Mouse (Mus musculus) intestine, embryonic 14.5 days (tissue): ENCODE measurements around the gene Lrrc3. TPM values are rescaled to one million over a fixed set of nuclear protein-coding genes. Genes with fewer than 3 reads are reported as not detected.

Source experiments
- ATAC-seq: fragments of 200-750 bp; cut with Nextera tagmentation; replicated peaks from 2 replicates; pipeline ENCODE4 v1.8.0; 2017; ENCODE audit warnings: low read depth, moderate number of reproducible peaks, moderate TSS enrichment, moderate library complexity; ENCODE audit not compliant: low FRiP score, low TSS enrichment
- DNase-seq: peaks from one replicate; pipeline ENCODE4 v3.0.0-alpha.2; 2018; ENCODE audit warnings: low spot score
- H3K27ac ChIP-seq: fragments of 300-500 bp; sonication (generic); 2 replicates; pipeline ENCODE4 v1.5.1; 2014; ENCODE audit warnings: low read depth, mild to moderate bottlenecking, control low read depth
- H3K27me3 ChIP-seq: fragments of 300-500 bp; sonication (generic); replicated peaks from 2 replicates; pipeline ENCODE4 v1.6.1; 2014; ENCODE audit warnings: low read length, control low read depth; ENCODE audit not compliant: control insufficient read depth, insufficient read depth
- H3K36me3 ChIP-seq: fragments of 300-500 bp; sonication (generic); 2 replicates; pipeline ENCODE4 v1.6.1; 2014; ENCODE audit warnings: low read length, control low read depth; ENCODE audit not compliant: control insufficient read depth, insufficient read depth
- H3K4me1 ChIP-seq: fragments of 300-500 bp; sonication (generic); replicated peaks from 2 replicates; pipeline ENCODE4 v1.6.1; 2014; ENCODE audit warnings: low read length, control low read depth, mixed read lengths; ENCODE audit not compliant: control insufficient read depth, insufficient read depth
- H3K4me2 ChIP-seq: fragments of 300-500 bp; sonication (generic); 2 replicates; pipeline ENCODE4 v1.6.1; 2014; ENCODE audit warnings: low read length
- H3K4me3 ChIP-seq: fragments of 300-500 bp; sonication (generic); 2 replicates; pipeline ENCODE4 v1.5.1; 2014; ENCODE audit warnings: low read depth, low read length, control low read depth, mixed read lengths
- H3K9ac ChIP-seq: fragments of 300-500 bp; sonication (generic); 2 replicates; pipeline ENCODE4 v1.6.1; 2014; ENCODE audit warnings: mild to moderate bottlenecking, low read length
- H3K9me3 ChIP-seq: fragments of 300-500 bp; sonication (generic); 2 replicates; pipeline ENCODE4 v1.6.1; 2016; ENCODE audit warnings: low read length, control low read depth; ENCODE audit not compliant: control insufficient read depth
- WGBS: fragments of 180-500 bp; shearing (Covaris S2); extraction: QIAGEN DNeasy Blood & Tissue Kit; methylation state at CpG from one replicate; pipeline ENCODE4 v1.1.7; 2014; 5-methylcytosine and 5-hydroxymethylcytosine counted together
- polyA plus RNA-seq: library from polyadenylated mRNA; unstranded; fragments of >200 nt; fragmentation: Nextera tagmentation; extraction: Ambion mirVana; gene quantifications from 2 replicates; pipeline ENCODE4 v1.2.1, GENCODE M21; 2014

Gene Lrrc3
- polyA plus RNA-seq, 1 experiment from 2014 or later, result 4.2 TPM

DNA sequence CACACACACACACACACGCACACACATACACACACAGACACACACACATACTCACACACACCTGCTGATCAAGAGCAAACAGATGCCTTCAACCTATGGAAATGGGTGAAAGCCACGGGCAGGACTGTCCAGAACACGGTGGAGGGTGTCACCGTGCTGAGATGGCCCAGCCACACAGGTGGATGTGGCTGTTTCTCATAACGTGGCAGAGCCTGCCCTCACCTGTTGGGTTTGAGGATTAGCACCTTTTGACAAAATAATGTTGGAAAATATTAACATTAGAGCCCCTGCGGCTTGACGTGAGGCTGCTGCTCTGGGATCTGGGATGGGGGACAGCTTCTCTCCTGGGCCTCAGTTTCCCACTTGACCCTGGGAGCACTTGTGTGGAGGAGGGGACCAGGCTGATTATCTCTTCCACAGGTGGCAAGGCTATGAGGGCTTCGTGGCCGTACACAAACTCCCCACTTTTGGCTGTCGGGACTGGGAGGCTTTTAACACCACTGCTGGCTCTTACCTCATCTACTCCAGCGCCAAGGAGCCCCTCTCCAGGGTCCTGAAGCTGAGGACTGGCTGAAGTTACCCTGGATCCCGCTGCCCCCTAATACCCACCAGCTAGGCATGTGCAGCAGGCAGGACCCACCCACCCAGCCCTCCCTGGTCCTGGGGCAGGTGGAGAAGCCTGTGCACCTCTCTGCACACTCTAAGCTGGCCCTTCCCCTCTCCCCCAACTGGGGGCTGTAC is 16.2 kb downstream of the Lrrc3 start:
- DNase-seq, result peak; percentile 62
- no peak overlapping the region for H3K9ac ChIP-seq
- no peak for ATAC-seq
- no peaks in the 10 kb centered on the region for H3K4me1 ChIP-seq
- H3K4me2 ChIP-seq, result no peak overlapping the region
- no peak overlapping the region for H3K27ac ChIP-seq
- no peaks in the 10 kb centered on the region for H3K27me3 ChIP-seq
- H3K36me3 ChIP-seq, result no peaks in the 10 kb centered on the region
- no peak overlapping the region for H3K4me3 ChIP-seq
- 54% methylated on average over 12 of the region's 12 CpGs for WGBS
- H3K9me3 ChIP-seq, result no peaks in the 10 kb centered on the region

DNA sequence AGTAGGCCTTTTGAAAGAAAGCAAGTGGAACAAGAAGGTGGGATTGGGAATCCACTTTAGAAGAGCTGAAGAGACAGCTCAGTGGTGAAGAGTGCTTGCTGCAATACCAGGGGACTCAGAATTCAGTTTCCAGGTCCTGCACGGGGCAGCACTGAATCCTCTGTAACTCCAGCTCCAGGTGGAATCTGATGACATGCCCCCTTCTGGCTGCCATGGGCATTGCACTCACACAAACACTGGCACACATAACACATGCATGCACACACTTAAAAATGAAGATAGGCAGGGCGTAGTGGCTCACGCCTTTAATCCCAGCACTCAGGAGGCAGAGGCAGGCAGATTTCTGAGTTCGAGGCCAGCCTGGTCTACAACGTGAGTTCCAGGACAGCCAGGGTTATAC is 19.8 kb downstream of the Lrrc3 start:
- Histone ChIP-seq H3K9ac (no peak overlapping the region), H3K36me3 (no peaks in the 10 kb centered on the region), H3K27me3 (no peaks in the 10 kb centered on the region), H3K4me1 (no peaks in the 10 kb centered on the region), H3K27ac (no peak overlapping the region), H3K4me3 (no peak overlapping the region), H3K4me2 (no peak overlapping the region), H3K9me3 (no peaks in the 10 kb centered on the region)
- DNase-seq (no peak), ATAC-seq (no peak)
- 85% methylated on average over 5 of the region's 5 CpGs for WGBS

DNA sequence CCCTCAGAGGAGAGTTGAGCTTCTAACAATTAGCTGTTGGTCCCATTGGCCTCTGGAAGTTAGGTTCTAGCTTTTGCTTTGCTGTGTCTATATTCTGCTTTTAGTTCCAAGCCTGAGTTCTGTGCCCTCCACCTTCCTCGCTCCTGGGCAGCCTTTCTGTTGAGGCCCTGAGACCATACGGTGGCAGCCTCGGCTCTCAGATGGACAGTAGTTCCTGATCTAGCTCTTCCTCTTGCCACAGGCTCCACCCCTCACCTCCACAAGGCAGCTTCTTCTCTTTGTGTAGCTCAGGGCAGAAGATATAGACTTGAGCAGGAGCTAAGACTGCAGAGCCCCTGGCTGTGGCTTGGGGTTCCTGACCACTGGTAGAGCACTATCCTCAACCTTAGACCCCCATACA is 22.0 kb downstream of the Lrrc3 start:
- Histone ChIP-seq H3K9ac (no peak overlapping the region), H3K27me3 (no peaks in the 10 kb centered on the region), H3K4me1 (no peaks in the 10 kb centered on the region), H3K4me2 (no peak overlapping the region), H3K36me3 (no peaks in the 10 kb centered on the region), H3K9me3 (no peaks in the 10 kb centered on the region), H3K27ac (no peak overlapping the region), H3K4me3 (no peak overlapping the region)
- ATAC-seq (no peak), DNase-seq (no peak)
- 81% methylated on average over 3 of the region's 3 CpGs for WGBS

DNA sequence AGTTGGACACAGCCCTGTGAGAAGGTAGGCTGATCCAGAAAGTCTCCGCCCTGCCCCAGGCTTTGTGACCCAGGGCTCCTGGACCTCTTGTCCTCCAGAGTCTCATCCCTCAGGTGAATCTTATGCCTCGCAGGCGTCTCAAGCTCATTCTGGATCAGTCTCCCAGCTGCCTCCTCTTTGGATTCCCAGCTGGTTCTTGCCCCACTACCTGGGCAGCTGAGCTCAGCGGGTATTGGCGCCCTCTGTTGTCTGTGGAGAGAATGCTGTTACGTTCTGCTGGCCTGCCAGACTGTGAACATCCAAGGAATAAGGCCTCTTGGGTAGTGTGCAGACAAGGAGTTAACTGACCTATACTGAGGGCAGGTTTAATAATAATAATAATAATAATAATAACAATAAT is 23.4 kb downstream of the Lrrc3 start:
- H3K4me2 ChIP-seq, result no peak overlapping the region
- no peak overlapping the region for H3K9ac ChIP-seq
- no peaks in the 10 kb centered on the region for H3K36me3 ChIP-seq
- H3K4me1 ChIP-seq, result no peaks in the 10 kb centered on the region
- H3K27me3 ChIP-seq, result no peaks in the 10 kb centered on the region
- WGBS, result 59% methylated on average over 6 of the region's 6 CpGs
- no peak overlapping the region for H3K4me3 ChIP-seq
- DNase-seq, result no peak
- no peak for ATAC-seq
- no peaks in the 10 kb centered on the region for H3K9me3 ChIP-seq
- no peak overlapping the region for H3K27ac ChIP-seq

DNA sequence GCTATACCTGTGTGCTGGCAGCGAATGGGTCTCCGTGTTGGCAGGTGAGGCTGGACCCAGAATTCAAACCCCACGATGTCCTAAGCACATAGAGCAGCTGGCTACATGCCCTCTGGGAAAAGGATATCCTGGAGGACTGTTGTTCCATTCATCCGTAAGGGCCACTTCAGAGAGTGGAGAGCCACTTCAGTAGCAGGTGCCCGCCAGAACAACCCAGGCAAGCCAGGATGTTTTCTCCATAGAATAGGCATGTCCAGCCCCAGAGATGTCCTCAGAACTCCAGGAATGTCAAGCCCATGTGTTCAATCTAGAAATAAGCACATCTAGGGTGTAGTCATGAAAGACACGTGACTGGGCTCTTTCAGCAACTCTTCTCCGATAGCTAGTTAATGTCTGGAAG is 32.7 kb downstream of the Lrrc3 start:
- Histone ChIP-seq H3K4me1 (no peaks in the 10 kb centered on the region), H3K9me3 (no peaks in the 10 kb centered on the region), H3K27me3 (no peaks in the 10 kb centered on the region), H3K4me2 (no peak overlapping the region), H3K27ac (no peak overlapping the region), H3K4me3 (no peak overlapping the region), H3K9ac (no peak overlapping the region), H3K36me3 (no peaks in the 10 kb centered on the region)
- no peak for ATAC-seq
- no peak for DNase-seq
- WGBS, result 90% methylated on average over 7 of the region's 7 CpGs

DNA sequence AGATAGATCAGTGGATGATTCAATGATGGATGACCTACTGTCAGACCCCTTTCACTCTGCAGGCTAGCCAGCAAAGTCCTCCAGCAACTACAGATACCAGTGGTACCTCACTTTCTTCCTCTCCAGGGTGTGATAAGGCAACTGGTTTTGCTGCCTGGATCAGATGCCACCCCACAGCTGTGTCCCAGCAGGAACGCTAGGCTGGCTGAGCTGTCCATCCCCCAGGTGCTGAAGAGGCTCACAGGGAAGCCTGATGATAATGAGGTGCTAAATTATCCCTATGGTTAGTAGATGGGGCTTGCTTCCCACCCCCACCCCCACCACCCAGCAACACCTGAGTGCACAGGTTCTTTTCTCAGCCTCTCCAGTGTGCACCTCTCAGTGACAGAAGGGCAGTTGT is 34.8 kb downstream of the Lrrc3 start:
- ATAC-seq (no peak), DNase-seq (no peak)
- 10% methylated on average over 1 of the region's 1 CpGs for WGBS

DNA sequence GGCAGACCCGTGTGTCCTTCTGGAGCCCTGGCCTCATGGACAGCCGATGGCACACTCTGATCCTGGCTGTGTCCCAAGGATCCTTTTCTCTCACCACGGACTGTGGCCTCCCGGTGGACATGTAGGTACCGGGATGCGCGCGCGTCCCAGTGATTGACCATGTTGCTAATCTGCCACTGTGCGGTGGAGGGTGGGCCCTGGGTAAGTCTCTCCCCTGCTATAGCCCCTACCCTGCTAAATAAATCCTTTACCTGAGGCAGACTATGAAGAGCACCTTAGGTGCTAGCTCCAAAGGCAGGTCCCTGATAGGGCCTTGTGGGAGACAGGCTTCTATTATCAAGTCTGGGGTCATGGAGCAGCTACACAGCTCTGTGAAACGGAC is 37.6 kb downstream of the Lrrc3 start:
- Histone ChIP-seq H3K4me1 (no peaks in the 10 kb centered on the region), H3K4me3 (peak overlapping the region; percentile 16), H3K27me3 (no peaks in the 10 kb centered on the region), H3K4me2 (peak overlapping the region; percentile 46), H3K9me3 (no peaks in the 10 kb centered on the region), H3K9ac (no peak overlapping the region), H3K36me3 (no peaks in the 10 kb centered on the region), H3K27ac (no peak overlapping the region)
- WGBS, result 25% methylated on average over 11 of the region's 11 CpGs
- DNase-seq (no peak), ATAC-seq (no peak; the same call in 1 of the 2 replicates)

More for the DNA sequence above, 34.8 kb downstream of the Lrrc3 start:
- Histone ChIP-seq H3K4me3 (no peak overlapping the region), H3K9ac (no peak overlapping the region), H3K27me3 (no peaks in the 10 kb centered on the region), H3K4me2 (no peak overlapping the region), H3K4me1 (no peaks in the 10 kb centered on the region), H3K36me3 (no peaks in the 10 kb centered on the region), H3K27ac (no peak overlapping the region), H3K9me3 (no peaks in the 10 kb centered on the region)

DNA sequence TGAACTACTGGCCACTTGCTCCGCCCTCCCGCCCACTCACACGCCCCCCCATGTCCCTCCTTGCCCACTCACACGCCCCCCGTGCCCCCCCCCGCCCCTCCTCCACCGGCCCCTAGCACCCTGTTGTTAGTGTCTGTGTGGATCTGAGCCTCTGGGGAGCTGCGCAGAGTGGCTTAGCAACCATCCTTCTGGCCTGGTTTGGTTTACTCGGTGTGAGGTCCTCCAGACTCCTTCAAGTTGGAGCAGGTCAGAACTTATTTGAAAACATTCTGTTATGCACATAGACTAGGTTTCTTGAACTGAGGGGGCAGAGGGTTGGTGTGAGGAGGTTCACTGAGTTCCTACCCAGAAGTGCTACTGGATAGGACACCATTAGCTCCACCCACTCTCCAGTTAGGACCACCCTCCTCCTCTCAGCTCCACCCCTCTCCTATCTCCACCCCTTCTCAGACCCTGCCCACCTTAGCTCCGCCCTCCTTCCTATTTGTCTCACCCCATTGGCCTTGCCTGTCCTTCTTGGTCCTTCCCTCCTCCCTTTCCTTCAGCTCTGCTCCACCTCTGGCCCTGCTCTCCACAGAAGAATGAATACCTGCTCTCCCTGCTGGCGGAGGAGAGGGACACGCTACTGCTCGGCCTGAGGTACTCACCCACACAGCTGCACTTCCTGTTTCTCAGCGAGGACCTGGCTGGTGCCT is 38.1 kb downstream of the Lrrc3 start:
- no peaks in the 10 kb centered on the region for H3K4me1 ChIP-seq
- ATAC-seq (peak; percentile 91), DNase-seq (peak; percentile 62)
- H3K4me2 ChIP-seq, result peak overlapping the region; percentile 46
- H3K9me3 ChIP-seq, result no peaks in the 10 kb centered on the region
- WGBS, result 29% methylated on average over 14 of the region's 14 CpGs
- H3K4me3 ChIP-seq, result peak overlapping the region; percentile 16
- no peak overlapping the region for H3K27ac ChIP-seq
- H3K36me3 ChIP-seq, result no peaks in the 10 kb centered on the region
- H3K9ac ChIP-seq, result no peak overlapping the region
- H3K27me3 ChIP-seq, result no peaks in the 10 kb centered on the region

DNA sequence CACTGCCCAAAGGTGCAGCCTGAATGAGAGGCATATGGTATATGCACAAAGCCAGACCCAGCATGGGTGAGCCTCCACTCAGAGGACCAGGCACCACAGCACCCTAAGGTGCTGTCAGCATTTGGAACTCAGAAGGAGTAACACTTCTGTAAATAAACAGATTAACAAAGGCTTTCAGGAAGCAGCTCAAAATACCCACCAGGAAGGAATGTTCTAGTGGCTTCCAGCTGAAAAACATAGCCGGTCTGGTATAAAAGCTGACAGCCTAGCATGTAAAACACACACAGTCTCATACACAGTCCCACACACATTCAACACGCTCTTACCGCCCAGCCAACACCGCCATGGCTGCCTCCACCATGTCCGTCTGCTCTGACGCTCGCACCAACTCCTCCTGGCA is 40.7 kb downstream of the Lrrc3 start, which contains the start of gene Gm3285:
Gene Gm3285, plus strand, starts transcription at position 301 of the 400 bp plus-strand sequence.
- H3K27me3 ChIP-seq, result no peaks in the 10 kb centered on the region
- no peaks in the 10 kb centered on the region for H3K4me1 ChIP-seq
- no peak within 1 kb of the TSS for H3K9ac ChIP-seq
- no peak for ATAC-seq
- H3K9me3 ChIP-seq, result no peaks in the 10 kb centered on the region
- no peak for DNase-seq
- no peaks in the 10 kb centered on the region for H3K36me3 ChIP-seq
- 44% methylated on average over 7 of the region's 7 CpGs for WGBS
- H3K4me2 ChIP-seq, result no peak within 1 kb of the TSS
- H3K27ac ChIP-seq, result no peak within 1 kb of the TSS
- no peak within 1 kb of the TSS for H3K4me3 ChIP-seq
